Comparison of ENCODE assay signal across 28 mouse cellular contexts in genomic region chr11:20780312-20780711, GRCm38 (mm10).
"Had no signal": no experiment of that assay in that cellular context is flagged by ENCODE, and none has a peak within 500 bp of the region (broad histone marks: within the 10 kb centered on the region; RNA-seq: fewer than 3 reads in every experiment).

No protein-coding gene starts in this region.

- H3K9me3 ChIP-seq: heart, embryonic 15.5 days; intestine, embryonic 15.5 days; liver, embryonic 15.5 days had no signal

- H3K4me2 ChIP-seq: heart, embryonic 11.5 days; heart, embryonic 13.5 days; heart, embryonic 15.5 days; hindbrain, embryonic 12.5 days; hindbrain, embryonic 14.5 days; intestine, embryonic 15.5 days; kidney, embryonic 15.5 days; limb, embryonic 12.5 days; liver, embryonic 11.5 days; liver, embryonic 13.5 days; liver, embryonic 15.5 days had no signal

- H3K27me3 ChIP-seq: heart, embryonic 13.5 days; heart, embryonic 15.5 days; hindbrain, embryonic 12.5 days; intestine, embryonic 15.5 days; kidney, embryonic 15.5 days; limb, embryonic 12.5 days; liver, embryonic 13.5 days; liver, embryonic 15.5 days had no signal

- H3K36me3 ChIP-seq: heart, embryonic 13.5 days; heart, embryonic 15.5 days; hindbrain, embryonic 10.5 days; hindbrain, embryonic 12.5 days; intestine, embryonic 15.5 days; kidney, embryonic 15.5 days; limb, embryonic 12.5 days; liver, embryonic 13.5 days; liver, embryonic 15.5 days had no signal

- ATAC-seq: hindbrain, embryonic 16.5 days; inflammation-experienced regulatory T-cells, adult 6 months; intestine, embryonic 15.5 days; intestine, postnatal 0 days had no signal

- H3K4me1 ChIP-seq: heart, embryonic 15.5 days; hindbrain, embryonic 12.5 days; intestine, embryonic 15.5 days; kidney, embryonic 15.5 days; limb, embryonic 12.5 days had no signal

- H3K4me3 ChIP-seq: heart, adult 2 months; heart, embryonic 13.5 days; heart, embryonic 15.5 days; hindbrain, embryonic 10.5 days; hindbrain, embryonic 12.5 days; intestine, embryonic 15.5 days; kidney, embryonic 15.5 days; left cerebral cortex, adult 2 months; limb, embryonic 12.5 days; liver, embryonic 13.5 days; liver, embryonic 15.5 days had no signal

- H3K27ac ChIP-seq: heart, adult 2 months; heart, embryonic 13.5 days; heart, embryonic 15.5 days; hindbrain, embryonic 10.5 days; hindbrain, embryonic 12.5 days; hindbrain, embryonic 14.5 days; intestine, embryonic 15.5 days; kidney, embryonic 15.5 days; kidney, postnatal 0 days; left cerebral cortex, adult 2 months; limb, embryonic 12.5 days; liver, embryonic 13.5 days; liver, embryonic 15.5 days had no signal

- DNase-seq: gastrocnemius, postnatal 14 days; gastrocnemius, postnatal 36 days; heart, adult 2 months; heart, postnatal 14 days; heart, postnatal 36 days; kidney, adult 18-20 months; kidney, adult 9 months; kidney, postnatal 14 days; kidney, postnatal 36 days; layer of hippocampus, adult 9-11 months; liver; liver, embryonic 13.5 days had no signal

- H3K9ac ChIP-seq: heart, embryonic 13.5 days; heart, embryonic 15.5 days; hindbrain, embryonic 12.5 days; hindbrain, embryonic 14.5 days; intestine, embryonic 15.5 days; kidney, embryonic 15.5 days; limb, embryonic 12.5 days; liver, embryonic 13.5 days; liver, embryonic 15.5 days had no signal
